Mouse (Mus musculus) lung, adult 18-20 months (tissue): ENCODE measurements around the gene Gm37240.

Experiments used
- DNase-seq, 2 experiments: peaks; one replicate each; pipeline ENCODE4 v3.0.0; 2022; ENCODE audit warnings: mixed read lengths in 2 of 2

Gm37240 gene

GRCm38 (mm10) chr3:85318256-85318655 is 569.1 kb downstream of the Gm37240 start:
- no peak for DNase-seq

GRCm38 (mm10) chr3:85317306-85317705 is 570.0 kb downstream of the Gm37240 start:
- no peak for DNase-seq

DNA sequence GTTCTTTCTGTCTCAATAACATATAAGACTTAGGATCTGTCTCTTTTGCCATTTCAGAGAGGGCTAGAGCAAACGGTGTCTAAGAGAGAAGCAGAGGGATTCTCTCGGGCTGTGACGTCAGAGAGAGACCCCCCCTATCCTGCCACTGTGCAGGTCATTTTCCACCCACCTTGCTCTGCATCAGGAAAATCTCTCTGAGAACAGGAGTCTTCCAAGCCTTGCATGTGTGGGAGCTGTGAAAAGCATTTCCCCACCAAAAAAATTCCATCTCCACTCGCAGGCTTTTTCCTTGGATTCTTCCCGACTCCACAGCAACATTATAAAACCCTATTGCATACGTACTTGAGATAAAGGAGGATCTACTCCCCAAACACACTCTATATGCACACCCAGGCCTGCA is 572.4 kb downstream of the Gm37240 start:
- no peak for DNase-seq

DNA sequence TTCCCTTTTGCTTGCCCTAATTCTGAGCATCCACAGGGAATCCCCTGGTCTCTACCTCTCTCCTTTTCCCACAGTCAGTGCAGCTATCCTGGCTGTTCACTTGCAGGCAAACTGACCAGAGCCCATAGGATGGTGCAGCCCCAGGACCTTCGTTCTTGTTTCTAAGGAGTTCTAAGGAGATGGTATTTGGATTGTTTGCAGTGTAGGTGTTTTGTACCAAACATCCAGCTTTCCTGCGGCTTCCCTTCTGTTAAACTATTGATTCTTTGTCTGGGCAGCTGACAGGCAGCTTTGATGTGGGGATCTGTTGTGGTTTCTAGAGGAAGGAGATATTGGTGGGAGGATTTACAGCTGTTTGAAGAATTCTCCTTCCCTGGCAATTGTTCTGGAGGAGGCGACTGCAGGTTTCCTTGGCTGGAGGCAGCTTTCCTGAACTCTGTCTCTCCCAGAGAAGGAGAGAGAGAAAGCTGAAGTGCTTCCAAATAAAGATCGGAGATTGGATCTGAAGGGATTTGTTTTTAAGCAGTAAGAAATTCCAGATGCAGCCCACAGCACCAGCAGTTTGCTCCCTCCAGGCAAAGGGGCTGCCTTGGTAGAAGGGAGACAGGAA is 573.6 kb downstream of the Gm37240 start:
- DNase-seq: no peak

- no peak for DNase-seq
These were observed 576.1 kb downstream of the Gm37240 start for GRCm38 (mm10) chr3:85311176-85311575.

- no peak for DNase-seq
These were observed 576.8 kb downstream of the Gm37240 start for GRCm38 (mm10) chr3:85310401-85310989.

- no peak for DNase-seq
These were observed 578.1 kb downstream of the Gm37240 start for GRCm38 (mm10) chr3:85309168-85309567.

DNA sequence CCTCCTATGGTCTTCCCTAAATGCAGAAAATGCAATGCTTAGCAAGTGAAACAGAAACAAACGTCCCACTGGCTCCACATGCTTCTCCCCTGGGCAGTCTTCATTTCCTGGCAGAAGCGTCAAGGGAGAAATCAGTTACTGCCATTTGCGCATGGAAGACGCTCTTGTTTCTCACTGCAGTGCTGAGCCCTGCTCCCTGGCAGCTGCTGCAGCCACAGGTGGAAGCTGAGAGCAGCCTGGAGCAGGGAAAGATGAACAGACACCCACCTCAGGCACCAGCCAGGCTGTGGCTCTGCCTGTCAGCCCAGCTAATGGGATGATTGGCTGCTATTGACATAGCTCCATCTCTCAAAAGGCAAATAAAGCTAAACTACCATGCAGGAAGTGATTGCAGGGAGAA is 578.6 kb downstream of the Gm37240 start:
- DNase-seq: no peak

DNA sequence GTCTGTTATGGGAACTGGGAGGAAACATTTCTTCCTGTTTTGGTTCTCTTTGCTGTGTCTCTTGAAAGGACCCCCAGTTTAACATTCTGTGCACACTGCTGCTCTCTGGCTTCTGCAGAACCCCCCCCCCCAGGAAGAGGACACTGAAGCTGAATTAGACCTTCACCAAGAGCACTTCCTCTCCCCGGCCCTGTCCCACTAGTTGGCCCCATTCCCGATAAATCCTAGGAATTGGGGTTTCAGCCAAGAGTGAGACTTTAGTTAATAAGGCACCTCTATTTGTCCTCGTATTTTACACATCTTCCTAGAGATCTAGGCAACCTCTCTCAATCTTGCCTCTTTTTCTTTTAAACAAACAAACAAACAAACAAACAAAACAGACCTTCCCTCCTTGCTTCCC is 585.5 kb downstream of the Gm37240 start:
- no peak for DNase-seq

- no peak for DNase-seq
These were observed 586.0 kb downstream of the Gm37240 start for GRCm38 (mm10) chr3:85301336-85301735.

- DNase-seq: no peak
These were observed 587.4 kb downstream of the Gm37240 start for GRCm38 (mm10) chr3:85299649-85300550.

- DNase-seq: no peak
These were observed 592.1 kb downstream of the Gm37240 start for GRCm38 (mm10) chr3:85295229-85295628.

GRCm38 (mm10) chr3:85287627-85288026 is 599.7 kb downstream of the Gm37240 start:
- DNase-seq: no peak

DNA sequence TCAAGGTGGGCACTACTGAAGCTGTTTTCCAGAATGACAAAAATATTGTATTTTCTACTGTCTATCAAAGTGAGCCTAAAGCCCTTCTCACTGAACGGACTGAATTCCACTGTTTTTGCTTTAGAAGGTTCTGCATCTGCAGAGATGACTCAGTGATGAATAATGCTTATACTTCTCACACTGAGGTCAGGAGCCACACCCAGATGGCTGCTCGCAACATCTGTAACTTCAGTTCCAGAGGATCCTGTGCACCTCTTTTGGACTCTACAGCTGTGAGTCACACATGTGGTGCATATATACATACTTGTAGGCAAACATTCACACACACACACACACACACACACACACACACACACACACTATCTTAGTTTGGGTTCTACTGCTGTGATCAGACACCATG is 602.8 kb downstream of the Gm37240 start:
- no peak for DNase-seq

DNA sequence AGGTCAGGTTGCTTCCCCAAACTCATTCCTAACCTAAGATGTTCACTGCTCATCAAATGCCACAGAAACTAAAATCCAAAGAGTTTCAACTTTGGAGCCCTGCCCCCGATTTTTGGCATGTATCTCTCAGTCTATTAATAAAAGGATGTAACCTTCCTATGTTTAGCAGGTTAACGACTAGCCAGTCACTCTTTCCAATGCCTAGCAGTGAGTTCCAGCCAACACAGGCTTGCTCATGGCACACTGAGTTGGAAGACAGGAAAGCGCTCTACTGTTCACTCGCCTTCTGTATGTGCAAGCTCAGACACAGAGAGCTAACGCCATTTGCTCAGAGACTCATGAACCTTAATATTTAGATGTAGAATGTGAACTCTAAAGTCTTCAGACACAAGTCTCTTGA is 604.5 kb downstream of the Gm37240 start:
- no peak for DNase-seq

GRCm38 (mm10) chr3:85275075-85275474 is 612.2 kb downstream of the Gm37240 start:
- peak; percentile 60 to 66 for DNase-seq

DNA sequence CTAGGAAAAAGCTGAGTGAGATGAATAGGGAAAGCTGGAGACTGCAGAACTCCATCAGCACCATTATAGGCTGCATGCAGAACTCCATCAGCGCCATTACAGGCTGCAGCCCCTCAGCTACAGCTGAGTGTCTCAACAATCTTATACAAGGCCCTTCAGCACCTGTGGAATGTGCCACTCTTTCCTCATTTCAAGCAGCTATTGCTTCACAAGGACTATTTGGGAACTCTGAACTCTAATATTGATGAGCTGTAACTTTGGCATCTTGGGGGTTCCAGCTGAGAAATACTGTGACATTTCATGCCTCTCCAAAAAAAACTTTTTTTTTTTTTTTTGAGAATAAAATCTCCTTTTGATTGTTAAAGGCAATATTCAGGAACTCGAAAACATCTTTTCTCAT is 615.8 kb downstream of the Gm37240 start:
- peak in 1 of 2 experiments; percentile 14 for DNase-seq

DNA sequence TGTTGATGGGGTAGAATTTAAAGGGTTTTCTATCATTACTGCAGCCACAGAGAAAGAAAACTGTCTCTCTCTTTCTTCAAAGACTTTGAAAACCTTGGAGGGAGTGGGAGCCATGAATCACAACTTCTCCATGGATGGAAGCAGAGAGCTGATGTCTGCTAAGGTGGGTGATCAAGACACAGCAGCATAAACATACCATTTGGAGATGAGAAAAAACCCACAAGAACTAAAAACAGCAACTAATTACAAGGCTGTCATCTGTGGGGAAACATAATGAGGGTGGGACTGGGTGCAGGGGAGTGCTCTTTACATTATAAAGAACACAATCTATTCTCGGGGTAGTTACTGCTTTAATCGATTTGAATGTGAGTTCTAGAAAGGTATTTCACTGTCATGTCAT is 622.4 kb downstream of the Gm37240 start:
- no peak for DNase-seq

- DNase-seq: no peak
These were observed 622.8 kb downstream of the Gm37240 start for GRCm38 (mm10) chr3:85264546-85264945.

GRCm38 (mm10) chr3:85254526-85254925 is 632.8 kb downstream of the Gm37240 start:
- no peak for DNase-seq

GRCm38 (mm10) chr3:85251631-85252030 is 635.7 kb downstream of the Gm37240 start:
- DNase-seq: no peak

DNA sequence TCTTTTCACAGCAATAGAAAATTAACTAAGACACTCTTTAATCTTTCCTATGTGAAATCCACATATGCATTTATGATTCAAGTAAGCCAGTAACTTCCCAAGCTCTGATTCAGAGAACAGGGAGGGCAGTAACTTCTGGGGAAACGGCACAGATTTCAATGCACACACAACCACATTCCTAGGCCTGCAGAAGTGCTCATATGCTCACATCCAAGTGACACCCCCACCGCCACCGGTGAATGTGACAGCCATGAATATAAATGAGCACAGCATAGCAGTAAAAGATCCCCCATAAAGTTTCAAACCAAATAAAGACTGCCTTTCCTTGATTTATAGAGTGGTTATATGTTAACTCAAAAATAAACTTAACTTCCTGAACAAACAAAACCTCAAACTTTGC is 641.2 kb downstream of the Gm37240 start:
- no peak for DNase-seq

DNA sequence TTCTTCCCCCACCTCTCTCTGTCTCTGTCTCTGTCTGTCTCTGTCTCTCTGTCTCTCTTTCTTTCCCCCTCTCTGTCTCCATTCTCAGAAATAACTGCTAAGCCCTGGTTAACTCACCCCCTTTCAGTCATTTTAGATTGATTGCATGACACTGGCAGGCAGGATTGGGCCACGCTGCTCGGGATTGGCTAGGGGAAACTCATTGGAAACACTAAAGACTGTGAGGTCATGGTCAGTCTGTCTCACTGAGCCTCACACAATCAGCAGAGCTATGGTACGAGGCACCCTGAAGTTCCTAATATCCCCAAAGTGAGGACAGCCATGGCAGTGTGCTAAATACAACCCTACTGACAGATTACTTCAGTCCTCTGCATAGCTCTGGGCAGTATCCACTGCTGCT is 650.8 kb downstream of the Gm37240 start:
- no peak for DNase-seq

DNA sequence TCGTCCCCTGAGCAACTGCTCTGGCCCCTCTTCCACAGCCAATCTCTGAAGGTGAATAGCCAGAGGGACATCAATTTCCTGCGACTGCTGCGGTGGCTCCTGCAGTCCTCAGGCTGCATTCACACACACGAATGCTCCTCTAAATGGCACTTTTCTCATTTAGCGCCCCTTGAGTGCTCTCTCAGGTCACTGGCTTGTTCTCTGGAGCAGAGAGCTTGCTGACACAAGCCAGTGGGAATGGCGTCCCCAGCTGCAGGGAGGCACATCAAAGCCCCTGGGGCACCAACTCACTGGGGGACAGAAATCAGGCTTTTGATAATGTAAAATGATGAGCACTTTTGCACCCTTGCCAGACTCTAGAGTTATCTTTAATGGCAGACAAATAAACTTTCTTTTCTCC is 654.5 kb downstream of the Gm37240 start:
- no peak for DNase-seq
